ENCODE assay signal across 8 mouse cellular contexts in the genomic region with DNA sequence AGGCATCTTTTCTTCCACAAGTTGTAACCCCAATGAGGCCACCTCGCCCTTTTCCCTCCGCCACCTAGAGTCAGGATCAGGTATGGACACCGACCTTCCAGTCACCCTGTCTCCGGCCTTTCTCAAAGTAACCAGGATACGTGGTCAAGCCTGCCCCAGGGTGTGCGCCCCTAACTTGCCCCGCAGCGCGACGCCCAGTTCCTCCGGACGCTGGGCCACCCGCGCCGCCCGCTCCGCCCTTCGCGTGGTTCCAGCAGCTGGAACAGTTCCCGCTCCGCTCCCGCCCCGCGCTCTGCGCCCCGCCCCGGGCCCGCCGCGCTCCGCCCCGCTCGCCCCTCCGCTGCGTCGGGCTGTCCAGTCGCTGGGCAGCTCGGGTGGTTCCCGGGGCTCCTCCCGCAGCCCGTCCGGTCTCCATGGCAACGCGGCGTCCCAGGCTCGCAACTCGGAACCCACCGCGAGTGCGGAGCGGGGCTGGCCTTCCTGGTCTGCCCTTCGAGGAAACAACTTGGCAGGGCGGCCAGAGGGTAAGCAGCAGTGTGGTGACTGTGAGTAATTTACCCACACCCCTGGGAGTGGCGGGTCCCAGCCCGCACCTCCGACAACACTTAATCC. TPM values are rescaled to one million over a fixed set of nuclear protein-coding genes. Genes with fewer than 3 reads are reported as not detected.
A peak's percentile ranks its signal among the peaks of the same experiment; 100 is the strongest.
DNase-seq lines count a peak whose midpoint lies in the region; ATAC-seq and TF ChIP-seq lines count a peak whose summit lies in the region.

No protein-coding gene starts in this region.

- H3K4me2 ChIP-seq in hindbrain, embryonic 16.5 days (ENCODE audit: low read length), result peak overlapping the region; percentile 95

- peaks cover 7% of the 10 kb centered on the region for H3K4me1 ChIP-seq in hindbrain, embryonic 16.5 days (ENCODE audit: control insufficient read depth, insufficient read depth, low read depth, low read length)

- peak; percentile 96 for ATAC-seq in hindbrain, embryonic 16.5 days

- H3K9ac ChIP-seq in hindbrain, embryonic 16.5 days (ENCODE audit: low read depth, low read length), result peak overlapping the region; percentile 69

- under 1% methylated on average over 34 of the region's 56 CpGs for WGBS in hindbrain, embryonic 16.5 days

- no peak overlapping the region for H3K27ac ChIP-seq in hindbrain, embryonic 16.5 days (ENCODE audit: low read depth, low read length)
- H3K27ac ChIP-seq in left cerebral cortex, adult 2 months, result no peak overlapping the region

- intact Hi-C loops in left cerebral cortex, adult 2 months (cut with DNase I), result no loop called here

- peak; percentile 51 for TF ChIP-seq CTCF in left cerebral cortex, adult 2 months (IDR thresholded peaks at IDR 0.05)

- DNase-seq in adrenal gland, adult (ENCODE audit: inconsistent age in 2 of 2, low spot score in 1 of 2), result peak; percentile 88 to 95
- DNase-seq in cerebellum, postnatal 4 days (ENCODE audit: low spot score in 2 of 2), result peak; percentile 65 to 77
- DNase-seq in gastrocnemius, adult 8-10 months (ENCODE audit: low spot score in 2 of 2), result peak; percentile 17 to 32
- DNase-seq in left cerebral cortex, adult 2 months (ENCODE audit: extremely low spot score in 1 of 2, low spot score in 2 of 2), result peak; percentile 64 to 68
- peak; percentile 90 to 95 for DNase-seq in lung, postnatal 4 days
- DNase-seq in right cerebral cortex, adult 2 months (ENCODE audit: low spot score in 2 of 2), result peak; percentile 38 to 60
- DNase-seq in urinary bladder, postnatal 4 days (ENCODE audit: low spot score in 2 of 2), result peak; percentile 75 to 82

- peak overlapping the region; percentile 64 for H3K4me3 ChIP-seq in hindbrain, embryonic 16.5 days (ENCODE audit: low read length)
- H3K4me3 ChIP-seq in left cerebral cortex, adult 2 months, result peak overlapping the region; percentile 47

- H3K27me3 ChIP-seq in hindbrain, embryonic 16.5 days (replicated peaks; ENCODE audit: control insufficient read depth, insufficient read depth, low read length), result no peaks in the 10 kb centered on the region

- no peaks in the 10 kb centered on the region for H3K9me3 ChIP-seq in hindbrain, embryonic 16.5 days (ENCODE audit: control insufficient read depth, low read length)

- H3K36me3 ChIP-seq in hindbrain, embryonic 16.5 days (ENCODE audit: control insufficient read depth, insufficient read depth, low read length), result no peaks in the 10 kb centered on the region

RNA-seq across cellular contexts. Expression of gene Erich2, which starts 0.5 kb away (rescaled TPM):
- total RNA-seq in gastrocnemius, adult 8-10 months (2022), result not detected
- 3.1 and 4.0 TPM in 2 replicates for polyA plus RNA-seq in hindbrain, embryonic 16.5 days (2015; fragmentation: Nextera tagmentation; extraction: Ambion mirVana)
- total RNA-seq in left cerebral cortex, adult 2 months (2021), result under 1 TPM in 1 of 2 experiments, not detected in 1; 0.38 TPM

RNA-seq across cellular contexts. Expression of gene Sp5, which starts 34.4 kb away (rescaled TPM):
- total RNA-seq in gastrocnemius, adult 8-10 months (2022), result not detected
- 7.1 and 9.2 TPM in 2 replicates for polyA plus RNA-seq in hindbrain, embryonic 16.5 days (2015; fragmentation: Nextera tagmentation; extraction: Ambion mirVana)
- total RNA-seq in left cerebral cortex, adult 2 months (2021), result under 1 TPM; 0.16 to 0.63 TPM

RNA-seq across cellular contexts. Expression of gene Gad1, which starts 43.7 kb away (rescaled TPM):
- 1 to 10 TPM in 1 of 4 experiments, under 1 TPM in 3; 0.13 to 1.7 (median 0.44) TPM for total RNA-seq in gastrocnemius, adult 8-10 months (2022)
- polyA plus RNA-seq in hindbrain, embryonic 16.5 days (2015; fragmentation: Nextera tagmentation; extraction: Ambion mirVana), result 125 and 131 TPM in 2 replicates
- 100 to 1,000 TPM; 374 to 427 TPM for total RNA-seq in left cerebral cortex, adult 2 months (2021)

Comparison
In these comparisons a context has a peak if more than half of its experiments do, and no peak if none do; other contexts are left out.
1. DNase-seq: peak in every context shown above with its lines; median percentile 92 in lung, postnatal 4 days; 92 in adrenal gland, adult; 78 in urinary bladder, postnatal 4 days; 71 in cerebellum, postnatal 4 days; 66 in left cerebral cortex, adult 2 months; 49 in right cerebral cortex, adult 2 months; 24 in gastrocnemius, adult 8-10 months.
2. RNA of gene Gad1, which starts 43.7 kb away (total RNA-seq): 374 to 427 TPM in left cerebral cortex, adult 2 months; 0.13 to 1.7 TPM in gastrocnemius, adult 8-10 months; every median in the first group is over 100 times any median in the second.